Mouse (Mus musculus) thymus, postnatal 25 days (tissue): ENCODE results near the gene Kcnab1.
A peak's percentile ranks its signal among the peaks of the same experiment; 100 is the strongest.
"Not testable (repeated sequence)": the region's sequence is repeated elsewhere in the genome, so short reads cannot be mapped to it uniquely, and the experiment has no call there.

Experiments used
- DNase-seq: peaks from one replicate; pipeline ENCODE4 v3.0.0; 2022

The Kcnab1 gene

DNA sequence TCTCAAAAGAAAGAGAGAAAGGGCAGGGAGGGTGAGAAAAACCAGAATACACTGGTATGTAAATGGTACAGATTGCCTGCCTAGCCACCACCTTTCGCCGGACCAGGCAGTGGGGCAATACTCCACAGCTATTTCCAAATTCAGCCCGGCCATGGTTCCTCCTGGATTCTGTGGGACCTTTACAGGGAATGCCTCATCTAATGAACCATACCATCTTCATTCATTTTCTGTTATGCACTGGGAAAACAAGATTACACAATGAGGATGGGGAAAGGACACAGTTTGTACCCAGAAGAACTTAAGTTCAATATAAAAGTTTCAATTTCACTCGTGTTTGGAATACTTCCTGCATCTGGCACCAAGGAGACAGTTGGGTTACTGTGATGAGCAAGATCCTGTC is 263.4 kb downstream of the Kcnab1 start:
- DNase-seq = no peak

DNA sequence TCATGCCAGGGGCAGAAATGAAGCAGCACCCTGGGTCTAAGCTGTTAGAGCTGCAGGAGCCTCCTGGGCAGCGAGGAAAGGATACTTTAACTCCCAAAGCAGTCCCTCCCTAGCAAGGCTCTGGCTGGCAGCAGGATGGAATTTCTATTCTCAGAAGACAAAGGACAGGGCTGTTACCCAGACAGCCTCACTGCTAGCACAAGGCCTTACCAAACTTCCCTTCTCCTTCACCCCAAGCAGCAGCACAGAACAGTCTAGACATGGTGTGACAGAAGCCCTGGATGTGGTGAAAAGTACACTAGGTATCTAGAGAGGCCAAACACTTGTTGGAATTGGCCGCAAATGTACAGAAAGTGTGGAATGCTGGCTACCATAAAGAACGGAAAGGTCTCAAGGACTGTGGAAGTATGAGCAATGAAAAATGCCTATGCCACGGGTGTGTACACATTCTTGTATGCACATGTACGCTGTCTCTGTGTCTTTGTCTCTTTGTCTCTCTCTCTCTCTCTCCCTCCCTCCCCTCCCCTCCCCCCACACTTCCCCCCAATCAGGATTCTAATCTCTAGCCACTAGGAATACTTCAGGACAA is 264.5 kb downstream of the Kcnab1 start:
- no peak for DNase-seq

DNA sequence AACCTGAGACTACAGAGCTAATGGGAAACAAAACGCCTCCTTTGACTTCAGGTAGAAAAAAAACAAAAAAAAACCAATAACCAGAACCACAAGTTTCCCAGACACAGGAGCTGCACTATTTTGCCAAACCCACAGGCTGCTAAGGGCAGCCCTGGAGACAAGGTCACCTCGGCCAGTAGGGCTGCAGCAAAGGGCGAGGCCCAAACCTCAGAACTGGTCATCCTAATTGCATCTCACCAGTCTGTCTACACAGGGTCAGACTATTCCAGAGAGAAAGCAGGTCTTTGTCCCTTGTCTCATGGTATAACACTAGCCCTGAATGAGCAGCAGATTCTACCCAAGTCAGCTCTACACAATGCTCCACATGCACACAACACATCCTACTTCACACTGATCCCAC is 265.5 kb downstream of the Kcnab1 start:
- DNase-seq = no peak

DNA sequence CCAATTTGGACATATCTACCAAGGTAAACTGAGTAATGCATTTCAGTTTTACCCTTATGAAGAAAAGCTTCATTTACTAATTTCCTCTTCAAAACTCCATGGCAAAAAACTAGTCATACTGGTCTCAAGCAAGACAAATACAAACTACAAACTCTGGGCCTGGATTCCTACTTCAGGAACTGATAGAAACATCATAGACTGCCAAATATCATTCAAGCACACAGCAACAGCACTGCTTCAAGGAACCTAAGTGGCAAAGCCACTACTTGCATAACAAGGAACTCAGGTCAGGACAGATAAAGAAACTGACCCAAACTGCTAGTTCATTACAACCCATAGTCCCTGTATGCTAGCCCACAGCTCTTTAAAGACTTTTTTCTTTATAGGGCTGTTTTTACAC is 269.5 kb downstream of the Kcnab1 start:
- DNase-seq = no peak

DNA sequence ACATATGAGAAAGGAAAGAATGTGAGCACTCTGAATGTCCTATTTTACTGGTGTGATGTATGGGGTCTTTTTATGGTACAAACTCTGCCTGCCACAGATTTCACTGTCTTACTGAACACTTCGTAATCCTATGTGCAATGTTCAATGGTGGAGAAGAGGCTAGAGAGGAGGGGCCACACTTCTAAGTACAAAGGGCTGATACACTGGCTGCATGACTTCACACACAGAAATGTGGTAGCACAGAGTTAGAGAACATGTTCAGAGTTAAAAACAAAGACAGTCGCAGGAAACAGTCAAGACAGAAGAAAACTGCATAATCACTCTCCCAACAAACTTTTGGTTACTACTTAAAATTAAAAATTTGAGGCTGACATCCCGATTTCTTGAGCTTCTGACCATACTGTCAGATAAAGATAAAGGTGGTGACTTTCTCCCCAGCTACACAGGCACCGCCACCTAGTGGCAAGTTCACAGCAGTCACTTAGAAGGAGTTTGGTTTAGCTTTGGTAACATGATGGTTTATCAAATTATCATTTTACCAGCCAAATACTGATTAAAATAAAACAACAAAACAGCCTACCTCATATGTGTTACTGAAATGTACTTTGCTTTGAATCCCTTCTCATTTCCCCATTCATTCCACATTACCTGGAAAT is 270.8 kb downstream of the Kcnab1 start:
- peak; percentile 28 for DNase-seq

DNA sequence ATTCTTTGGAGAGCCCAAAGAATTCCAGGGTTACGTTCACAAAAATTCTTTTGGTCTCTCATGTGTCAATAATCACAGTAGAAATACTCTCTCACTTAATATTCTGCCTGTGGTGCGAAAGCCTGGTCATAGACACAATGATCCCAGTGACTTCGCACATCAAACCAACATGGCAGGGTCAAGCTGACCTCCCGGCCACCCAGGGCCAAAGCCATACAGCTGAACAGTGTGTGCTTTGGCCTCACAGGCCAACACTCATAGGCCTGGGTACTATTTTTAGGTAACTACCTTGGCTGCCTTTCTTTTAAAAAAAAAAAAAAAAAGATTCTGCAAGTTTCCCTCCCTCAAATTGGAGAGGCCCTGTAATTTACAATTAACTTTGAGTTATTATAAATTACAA is 271.9 kb downstream of the Kcnab1 start:
- DNase-seq = no peak

DNA sequence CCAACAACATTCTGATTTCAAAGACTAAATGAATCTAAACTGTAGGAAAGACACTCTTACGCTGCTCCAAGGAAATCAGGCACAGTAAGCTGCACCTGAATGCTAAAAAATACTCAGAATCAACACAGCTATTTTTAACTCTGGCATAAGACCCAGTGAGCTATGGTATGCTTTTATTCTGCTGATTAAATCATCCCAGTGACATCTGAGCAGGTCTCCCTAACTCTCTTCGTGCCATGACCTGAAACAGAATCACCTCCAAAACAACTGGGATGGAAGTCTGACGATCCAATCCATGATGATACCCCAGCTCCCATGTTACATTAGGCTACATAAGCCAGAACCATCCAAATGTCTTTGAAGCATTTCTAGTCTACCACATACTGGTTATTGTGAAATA is 275.2 kb downstream of the Kcnab1 start:
- no peak for DNase-seq

DNA sequence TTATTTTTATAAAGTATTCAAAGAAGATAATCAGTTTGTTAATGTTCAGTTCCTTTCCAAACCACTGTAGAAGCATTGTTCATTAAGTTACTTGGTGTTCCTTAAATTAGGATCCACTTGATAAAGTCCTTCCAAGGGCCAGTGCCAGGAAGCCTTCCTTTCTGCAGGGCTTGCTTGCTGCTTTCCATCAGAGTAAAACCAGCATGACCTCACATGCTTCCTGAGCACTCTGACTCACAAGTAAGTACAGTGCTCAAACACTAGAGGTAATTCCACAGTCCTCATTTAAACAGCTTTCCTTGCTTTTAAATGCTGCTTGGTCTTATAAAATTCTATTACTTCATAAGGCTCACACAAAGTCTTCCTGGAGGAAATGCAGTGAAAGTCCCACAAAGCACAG is 276.6 kb downstream of the Kcnab1 start:
- no peak for DNase-seq

DNA sequence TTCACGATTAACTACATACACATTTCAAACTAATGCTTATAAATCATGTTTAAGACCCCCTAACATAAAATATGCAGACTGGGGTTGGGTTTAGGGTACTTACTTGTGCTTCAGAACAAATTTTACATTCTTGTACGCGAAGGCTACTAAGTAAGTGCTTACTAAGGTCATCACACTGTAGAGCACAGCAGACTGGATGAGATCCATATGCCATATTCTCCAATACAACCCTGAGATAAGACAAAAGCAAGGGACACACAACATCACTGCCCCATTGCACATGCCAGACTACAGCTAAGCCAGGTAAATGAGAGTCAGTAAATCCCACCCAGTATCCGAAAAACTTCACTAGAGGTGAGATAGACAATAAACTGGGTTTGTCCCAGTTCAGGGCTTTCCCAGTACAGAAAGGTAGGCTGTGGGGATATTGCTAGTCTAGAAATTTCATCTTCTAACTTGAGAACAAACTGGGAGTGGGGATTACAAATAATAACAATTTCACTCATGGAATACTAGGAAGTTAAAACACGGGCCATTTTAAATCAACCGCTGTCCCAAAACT is 282.1 kb downstream of the Kcnab1 start:
- no peak for DNase-seq

DNA sequence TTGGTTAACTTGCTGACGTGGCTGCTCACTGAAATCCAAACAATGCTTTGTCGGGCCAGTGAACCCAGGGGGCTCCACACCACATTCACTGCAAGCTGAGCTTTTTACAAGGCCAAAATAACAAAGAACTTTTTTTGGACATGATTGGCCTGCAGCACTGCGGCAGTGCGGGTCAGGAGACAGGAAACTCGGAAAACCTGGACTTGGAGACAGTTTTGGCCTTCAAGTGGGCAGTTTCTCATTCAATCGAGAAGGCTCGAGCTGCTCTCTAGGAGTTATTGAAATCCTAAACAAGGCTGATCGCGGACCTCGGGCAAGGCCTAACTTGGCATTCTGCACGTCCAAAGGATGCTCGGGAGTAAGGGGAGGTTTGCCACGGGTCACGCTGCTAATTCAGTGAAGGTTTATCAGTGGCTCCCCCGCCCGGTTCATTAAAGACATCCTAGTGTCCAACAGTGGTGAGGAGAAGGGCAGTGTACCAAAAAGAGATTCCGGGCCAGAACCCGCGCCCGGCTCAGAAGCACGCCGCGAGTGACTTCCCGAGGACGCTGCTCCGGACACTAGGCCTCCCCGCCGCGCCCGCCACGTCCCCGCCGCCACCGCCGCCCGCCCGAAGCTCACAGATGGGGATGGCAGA is 282.7 kb downstream of the Kcnab1 start:
- DNase-seq = no peak

DNA sequence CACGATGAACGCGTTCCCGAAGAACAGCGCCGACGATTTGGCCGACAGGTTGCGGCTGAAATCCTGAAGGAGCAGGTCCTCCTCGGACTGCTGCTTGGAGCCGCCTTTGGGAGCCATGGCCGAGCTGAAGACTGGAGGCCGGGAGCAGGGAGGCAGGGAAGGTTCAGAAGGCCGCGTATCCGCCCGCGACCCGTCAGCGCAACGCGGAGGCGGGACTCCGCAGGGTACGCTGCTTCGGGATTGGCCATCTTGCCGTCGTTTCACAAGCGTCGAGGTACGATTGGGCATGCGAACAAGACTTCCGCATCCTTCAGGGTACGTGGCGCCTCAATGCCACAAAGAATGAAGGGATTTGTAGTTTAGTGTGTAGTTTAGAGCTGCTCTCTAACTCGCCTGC is 283.2 kb downstream of the Kcnab1 start, which contains the start of gene Ssr3:
Ssr3 (minus strand) TSS at position 203 of the 397 bp plus-strand sequence.
- peak; percentile 95 for DNase-seq

DNA sequence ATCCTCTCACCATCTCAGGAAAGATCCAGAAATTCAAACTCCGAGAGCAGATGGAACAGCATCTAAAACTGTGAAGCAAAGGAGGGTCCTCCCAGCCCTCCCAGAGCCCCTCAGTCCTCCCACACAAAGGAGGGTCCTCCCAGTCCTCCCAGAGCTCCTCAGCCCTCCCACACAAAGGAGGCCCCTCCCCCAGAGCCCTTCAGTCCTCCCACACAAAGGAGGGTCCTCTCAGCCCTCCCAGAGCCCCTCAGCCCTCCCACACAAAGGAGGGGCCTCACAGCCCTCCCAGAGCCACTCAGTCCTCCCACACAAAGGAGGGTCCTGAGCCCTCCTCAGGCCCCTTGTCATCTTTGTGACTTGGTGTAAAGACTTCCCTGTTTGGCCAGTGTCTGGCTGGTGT is 285.9 kb downstream of the Kcnab1 start:
- DNase-seq = not testable (repeated sequence)

DNA sequence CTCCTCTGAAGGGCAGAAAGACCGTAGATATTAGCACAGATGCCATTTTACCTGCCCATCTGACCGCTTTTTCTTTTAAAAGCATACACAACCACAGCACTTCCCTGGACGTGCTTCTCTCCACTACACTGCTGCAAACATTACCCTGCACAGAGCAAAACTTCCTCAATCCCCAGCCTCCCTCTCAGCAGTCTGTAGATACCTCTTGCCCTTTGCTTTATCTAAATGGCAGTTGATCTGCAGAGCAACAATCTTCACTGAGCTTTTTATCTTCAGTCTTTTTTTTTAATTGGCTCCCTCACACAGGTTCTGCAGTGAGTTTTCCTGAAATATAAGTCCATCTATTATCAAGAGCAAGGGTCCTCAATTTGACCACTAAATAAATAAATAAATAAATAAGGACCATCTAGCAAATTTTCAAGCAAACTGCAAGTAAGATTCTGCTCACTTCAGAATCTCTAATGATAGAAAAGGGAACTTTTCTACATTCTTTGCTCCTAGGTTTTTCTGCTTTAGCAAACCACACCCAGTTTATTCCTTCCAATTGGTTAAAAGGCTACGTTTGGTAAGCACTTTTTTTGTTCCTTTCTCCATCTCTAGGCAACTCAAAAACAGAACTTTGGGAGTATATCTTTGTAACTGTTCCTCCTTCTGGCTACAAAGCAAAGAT is 287.8 kb downstream of the Kcnab1 start:
- no peak for DNase-seq

DNA sequence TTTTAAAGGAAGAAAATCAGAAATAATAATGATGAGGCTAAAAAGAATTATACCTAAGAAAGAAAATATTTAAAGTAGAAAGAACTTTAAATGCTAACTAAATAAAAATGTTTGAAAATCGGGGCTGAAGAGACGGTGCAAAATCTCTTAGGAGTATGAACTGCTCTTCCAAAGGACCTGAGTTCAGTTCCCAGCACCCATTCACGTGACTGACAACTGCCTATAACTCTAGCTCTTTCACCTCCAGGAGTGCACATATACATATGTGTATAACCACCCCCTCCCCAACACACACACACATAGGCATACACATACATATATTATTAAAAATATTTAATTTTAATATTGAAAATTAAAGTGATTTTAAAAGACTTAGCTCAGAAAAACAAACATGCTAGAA is 288.4 kb downstream of the Kcnab1 start:
- no peak for DNase-seq

DNA sequence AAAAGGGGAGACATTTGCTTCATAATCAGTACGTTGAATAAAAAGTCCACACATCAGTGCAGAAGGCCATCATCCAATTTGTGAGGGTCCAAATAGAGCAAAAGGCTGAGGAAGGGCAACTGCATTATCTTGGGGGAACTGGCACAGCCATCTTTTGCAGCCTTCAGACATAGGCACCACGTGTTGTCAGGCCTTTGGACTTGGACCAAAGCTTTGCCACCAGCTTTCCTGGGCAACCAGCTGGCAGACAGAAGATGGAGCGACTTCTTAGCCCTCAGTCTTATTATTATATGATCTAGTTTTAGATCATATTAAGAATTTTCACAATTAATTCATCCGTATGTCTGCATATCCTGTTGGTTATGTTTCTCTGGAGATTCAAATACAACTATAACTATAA is 296.6 kb downstream of the Kcnab1 start:
- DNase-seq = no peak

DNA sequence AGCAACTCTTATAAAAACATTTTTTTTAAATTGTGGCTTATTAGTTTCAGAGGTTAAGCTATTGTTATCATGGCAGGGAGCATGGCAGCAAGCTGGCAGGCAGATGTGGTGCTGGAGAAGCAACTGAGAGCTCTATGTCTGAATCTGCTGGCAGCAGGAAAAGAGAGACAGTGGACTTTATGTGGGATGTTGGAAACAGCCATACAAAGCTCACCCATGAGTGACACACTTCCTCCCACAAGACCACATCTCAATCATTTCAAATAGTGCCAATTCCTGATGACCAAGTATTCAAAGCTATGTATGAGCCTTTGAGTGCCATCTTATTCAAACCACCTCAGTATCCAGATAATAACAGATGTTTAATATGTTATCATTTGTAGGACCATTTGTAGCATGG is 298.7 kb downstream of the Kcnab1 start:
- DNase-seq = no peak

DNA sequence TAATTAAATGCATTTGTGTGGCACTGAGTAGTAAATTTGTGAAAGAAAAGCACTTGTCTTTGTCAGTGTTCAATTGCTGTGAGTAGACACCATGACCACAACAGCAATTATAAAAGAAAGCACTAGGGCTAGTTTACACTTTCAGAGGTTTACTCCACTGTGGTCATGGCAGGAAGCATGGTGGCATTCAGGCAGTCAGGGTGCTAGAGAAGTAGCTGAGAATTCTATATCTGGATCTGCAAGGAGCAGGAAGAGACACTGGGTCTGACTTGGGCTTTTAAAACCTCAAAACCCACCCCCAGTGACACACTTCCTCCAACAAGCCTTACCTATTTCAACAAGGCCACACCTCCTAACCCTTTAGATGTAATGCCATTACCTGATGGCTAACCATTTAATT is 307.4 kb downstream of the Kcnab1 start:
- DNase-seq = no peak

DNA sequence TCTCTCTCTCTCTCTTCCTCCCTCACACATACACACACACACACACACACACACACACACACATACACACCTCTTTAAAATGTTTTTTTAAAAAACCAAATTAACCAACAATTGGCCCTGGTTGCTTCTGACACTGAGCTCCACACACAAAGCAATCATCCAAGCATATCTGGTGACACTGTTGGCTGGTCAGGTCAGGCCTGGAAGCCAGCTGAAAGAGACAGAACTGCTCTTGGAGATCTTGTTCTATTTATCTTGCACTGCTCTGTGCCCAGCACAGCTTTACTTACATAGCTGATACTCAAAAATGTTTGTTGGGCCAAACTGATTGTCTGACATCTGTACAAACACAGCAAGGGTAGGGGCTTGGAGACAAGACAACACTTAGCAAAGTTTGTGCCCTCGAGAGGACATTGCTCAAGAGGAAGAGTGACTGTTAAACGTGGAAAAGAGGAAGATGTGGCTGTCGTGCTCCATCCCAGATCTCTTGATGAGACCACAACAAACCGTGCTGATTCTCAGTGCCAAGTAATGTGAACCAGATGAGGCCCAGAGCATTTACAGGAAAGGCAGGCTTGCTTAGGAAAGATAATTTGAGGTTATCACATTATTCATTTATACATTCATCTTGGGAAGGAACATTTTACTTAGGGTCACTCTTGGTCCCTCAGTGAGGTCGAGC is 308.9 kb downstream of the Kcnab1 start:
- no peak for DNase-seq

DNA sequence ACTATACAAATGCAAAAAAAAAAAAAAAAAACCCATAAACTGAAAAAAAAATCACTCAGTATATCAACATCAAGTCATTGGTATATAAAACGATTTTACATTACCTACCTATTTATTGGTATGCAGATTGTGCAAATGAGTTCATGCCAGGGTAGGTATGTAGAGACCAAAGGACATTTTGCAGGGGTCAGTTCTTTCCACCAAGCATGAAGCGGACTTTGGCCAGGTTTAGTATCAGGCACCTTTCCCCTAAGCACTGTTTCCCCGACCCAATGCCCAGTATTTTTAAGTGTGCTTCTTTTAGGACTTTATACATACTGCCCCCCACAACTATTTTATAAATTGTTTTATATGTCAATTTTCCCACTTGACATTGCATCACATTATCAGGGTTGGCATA is 310.5 kb downstream of the Kcnab1 start:
- DNase-seq = no peak
